Mouse (Mus musculus) embryo, embryonic 9.5 days (tissue): Measurements from ENCODE around the gene Chd8.
A peak's percentile ranks its signal among the peaks of the same experiment; 100 is the strongest.
"Not testable (repeated sequence)": the region's sequence is repeated elsewhere in the genome, so short reads cannot be mapped to it uniquely, and the experiment has no call there.

ENCODE experiments used
- DNase-seq: peaks from one replicate; pipeline ENCODE4 v3.0.0-alpha.2; 2017; ENCODE audit errors: extremely low spot score

Chd8 gene

GRCm38 (mm10) chr14:52257484-52258213 is at the start of gene Chd8:
TSS of gene Chd8 (minus strand) at chr14:52257780.
- peak; percentile 98 for DNase-seq

GRCm38 (mm10) chr14:52306100-52306499 is 48.5 kb upstream of the Chd8 start:
- no peak for DNase-seq

GRCm38 (mm10) chr14:52304644-52305271 is 47.2 kb upstream of the Chd8 start, which contains the start of gene Mettl3:
TSS of gene Mettl3 (minus strand) at chr14:52305128.
- DNase-seq: peak; percentile 91

GRCm38 (mm10) chr14:52303517-52303916 is 45.9 kb upstream of the Chd8 start:
- DNase-seq: not testable (repeated sequence)

- DNase-seq: no peak
Observed at GRCm38 (mm10) chr14:52295558-52296264, 38.1 kb upstream of the Chd8 start.

- no peak for DNase-seq
Observed at GRCm38 (mm10) chr14:52284191-52284590, 26.6 kb upstream of the Chd8 start.

- DNase-seq: no peak
Observed at GRCm38 (mm10) chr14:52283629-52284028, 26.0 kb upstream of the Chd8 start.

- DNase-seq: no peak
Observed at GRCm38 (mm10) chr14:52279747-52280120, 22.2 kb upstream of the Chd8 start.

- DNase-seq: peak; percentile 99
Observed at GRCm38 (mm10) chr14:52278932-52279746, 21.6 kb upstream of the Chd8 start, which contains the start of the genes Tox4 and Rab2b. TSS of gene Tox4 (plus strand) at chr14:52279146. TSS of gene Rab2b (minus strand) at chr14:52279545.

- DNase-seq: no peak
Observed at GRCm38 (mm10) chr14:52277210-52277609, 19.6 kb upstream of the Chd8 start.

GRCm38 (mm10) chr14:52272781-52273180 is 15.2 kb upstream of the Chd8 start:
- no peak for DNase-seq

GRCm38 (mm10) chr14:52256311-52257175 is 1.0 kb downstream of the Chd8 start:
- no peak for DNase-seq

- no peak for DNase-seq
Observed at GRCm38 (mm10) chr14:52246129-52246528, 11.5 kb downstream of the Chd8 start.

- no peak for DNase-seq
Observed at GRCm38 (mm10) chr14:52244690-52245042, 12.9 kb downstream of the Chd8 start.

- peak; percentile 99 for DNase-seq
Observed at GRCm38 (mm10) chr14:52244041-52244689, 13.4 kb downstream of the Chd8 start.

GRCm38 (mm10) chr14:52236216-52236615 is 21.4 kb downstream of the Chd8 start:
- DNase-seq: no peak

- DNase-seq: no peak
Observed at GRCm38 (mm10) chr14:52235165-52235564, 22.4 kb downstream of the Chd8 start.

GRCm38 (mm10) chr14:52232249-52232648 is 25.3 kb downstream of the Chd8 start:
- no peak for DNase-seq

- no peak for DNase-seq
Observed at GRCm38 (mm10) chr14:52225972-52226371, 31.6 kb downstream of the Chd8 start.

- DNase-seq: no peak
Observed at GRCm38 (mm10) chr14:52217261-52217660, 40.3 kb downstream of the Chd8 start.
